Mouse (Mus musculus) intestine, embryonic 14.5 days (tissue): Measurements from ENCODE around the gene Snrnp70. TPM values are rescaled to one million over a fixed set of nuclear protein-coding genes. Genes with fewer than 3 reads are reported as not detected.

ENCODE experiments used
- ATAC-seq: fragments of 200-750 bp; cut with Nextera tagmentation; replicated peaks from 2 replicates; pipeline ENCODE4 v1.8.0; 2017; ENCODE audit warnings: low read depth, moderate number of reproducible peaks, moderate TSS enrichment, moderate library complexity; ENCODE audit not compliant: low FRiP score, low TSS enrichment
- DNase-seq: peaks from one replicate; pipeline ENCODE4 v3.0.0-alpha.2; 2018; ENCODE audit warnings: low spot score
- H3K27ac ChIP-seq: fragments of 300-500 bp; sonication (generic); 2 replicates; pipeline ENCODE4 v1.5.1; 2014; ENCODE audit warnings: low read depth, mild to moderate bottlenecking, control low read depth
- H3K27me3 ChIP-seq: fragments of 300-500 bp; sonication (generic); replicated peaks from 2 replicates; pipeline ENCODE4 v1.6.1; 2014; ENCODE audit warnings: low read length, control low read depth; ENCODE audit not compliant: control insufficient read depth, insufficient read depth
- H3K36me3 ChIP-seq: fragments of 300-500 bp; sonication (generic); 2 replicates; pipeline ENCODE4 v1.6.1; 2014; ENCODE audit warnings: low read length, control low read depth; ENCODE audit not compliant: control insufficient read depth, insufficient read depth
- H3K4me1 ChIP-seq: fragments of 300-500 bp; sonication (generic); replicated peaks from 2 replicates; pipeline ENCODE4 v1.6.1; 2014; ENCODE audit warnings: low read length, control low read depth, mixed read lengths; ENCODE audit not compliant: control insufficient read depth, insufficient read depth
- H3K4me2 ChIP-seq: fragments of 300-500 bp; sonication (generic); 2 replicates; pipeline ENCODE4 v1.6.1; 2014; ENCODE audit warnings: low read length
- H3K4me3 ChIP-seq: fragments of 300-500 bp; sonication (generic); 2 replicates; pipeline ENCODE4 v1.5.1; 2014; ENCODE audit warnings: low read depth, low read length, control low read depth, mixed read lengths
- H3K9ac ChIP-seq: fragments of 300-500 bp; sonication (generic); 2 replicates; pipeline ENCODE4 v1.6.1; 2014; ENCODE audit warnings: mild to moderate bottlenecking, low read length
- H3K9me3 ChIP-seq: fragments of 300-500 bp; sonication (generic); 2 replicates; pipeline ENCODE4 v1.6.1; 2016; ENCODE audit warnings: low read length, control low read depth; ENCODE audit not compliant: control insufficient read depth
- WGBS: fragments of 180-500 bp; shearing (Covaris S2); extraction: QIAGEN DNeasy Blood & Tissue Kit; methylation state at CpG from one replicate; pipeline ENCODE4 v1.1.7; 2014; 5-methylcytosine and 5-hydroxymethylcytosine counted together
- polyA plus RNA-seq: library from polyadenylated mRNA; unstranded; fragments of >200 nt; fragmentation: Nextera tagmentation; extraction: Ambion mirVana; gene quantifications from 2 replicates; pipeline ENCODE4 v1.2.1, GENCODE M21; 2014

The Snrnp70 gene
- polyA plus RNA-seq, 1 experiment from 2014 or later, result 77.1 TPM

DNA sequence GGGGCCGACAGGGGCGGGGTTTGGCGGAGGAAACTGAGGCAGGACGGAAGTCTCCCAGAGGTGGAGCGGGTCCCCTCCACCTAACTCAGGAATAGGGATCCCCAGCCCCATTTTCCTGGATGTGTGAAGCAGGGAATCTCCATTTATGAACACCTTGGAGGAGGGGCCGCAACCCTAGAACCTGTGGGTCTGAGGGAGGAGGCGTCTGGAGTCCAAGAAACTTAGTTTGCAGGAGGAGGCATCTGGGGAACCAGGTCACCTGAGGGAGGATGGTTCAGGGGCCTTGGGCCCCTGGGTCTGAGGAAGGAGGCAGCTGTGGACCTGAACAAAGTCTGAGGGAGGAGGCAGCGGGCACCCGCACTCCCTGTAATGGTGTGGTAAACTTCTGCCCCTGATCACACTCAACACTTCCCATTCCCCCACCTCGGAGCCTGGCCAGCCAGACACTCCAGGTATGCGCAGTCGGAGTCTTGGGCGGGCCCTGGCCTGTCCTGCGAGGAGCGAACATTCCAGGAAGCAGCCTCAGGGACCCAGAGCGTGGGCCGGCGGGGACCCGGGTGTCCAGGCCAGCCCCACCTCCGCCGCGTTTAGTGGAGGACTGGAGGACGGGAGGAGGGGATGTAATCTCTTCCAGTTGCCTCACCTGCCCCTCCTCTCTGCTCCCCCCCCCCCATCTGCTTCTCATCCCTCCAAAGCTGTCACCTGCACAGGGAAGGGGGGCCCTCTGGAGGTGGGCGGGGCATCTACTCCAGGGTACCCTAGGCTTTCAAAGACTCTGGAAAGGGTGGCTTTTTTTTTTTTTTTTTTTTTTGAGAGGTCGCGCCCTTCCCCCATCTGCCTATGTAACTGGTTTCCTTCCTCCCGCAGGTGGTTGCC lies 18.6 kb upstream of the Snrnp70 start:
- peak overlapping the region; percentile 89 for H3K4me2 ChIP-seq
- peaks cover 64% of the 10 kb centered on the region for H3K27me3 ChIP-seq
- peaks cover 35% of the 10 kb centered on the region for H3K4me1 ChIP-seq
- peak overlapping the region; percentile 73 for H3K27ac ChIP-seq
- H3K9ac ChIP-seq, result peak overlapping the region; percentile 59
- DNase-seq, result peak; percentile 70
- WGBS, result 1% methylated on average over 27 of the region's 27 CpGs
- no peaks in the 10 kb centered on the region for H3K9me3 ChIP-seq
- peak overlapping the region; percentile 52 for H3K4me3 ChIP-seq
- peak; percentile 21; the same call in 1 of the 2 replicates for ATAC-seq
- H3K36me3 ChIP-seq, result no peaks in the 10 kb centered on the region

DNA sequence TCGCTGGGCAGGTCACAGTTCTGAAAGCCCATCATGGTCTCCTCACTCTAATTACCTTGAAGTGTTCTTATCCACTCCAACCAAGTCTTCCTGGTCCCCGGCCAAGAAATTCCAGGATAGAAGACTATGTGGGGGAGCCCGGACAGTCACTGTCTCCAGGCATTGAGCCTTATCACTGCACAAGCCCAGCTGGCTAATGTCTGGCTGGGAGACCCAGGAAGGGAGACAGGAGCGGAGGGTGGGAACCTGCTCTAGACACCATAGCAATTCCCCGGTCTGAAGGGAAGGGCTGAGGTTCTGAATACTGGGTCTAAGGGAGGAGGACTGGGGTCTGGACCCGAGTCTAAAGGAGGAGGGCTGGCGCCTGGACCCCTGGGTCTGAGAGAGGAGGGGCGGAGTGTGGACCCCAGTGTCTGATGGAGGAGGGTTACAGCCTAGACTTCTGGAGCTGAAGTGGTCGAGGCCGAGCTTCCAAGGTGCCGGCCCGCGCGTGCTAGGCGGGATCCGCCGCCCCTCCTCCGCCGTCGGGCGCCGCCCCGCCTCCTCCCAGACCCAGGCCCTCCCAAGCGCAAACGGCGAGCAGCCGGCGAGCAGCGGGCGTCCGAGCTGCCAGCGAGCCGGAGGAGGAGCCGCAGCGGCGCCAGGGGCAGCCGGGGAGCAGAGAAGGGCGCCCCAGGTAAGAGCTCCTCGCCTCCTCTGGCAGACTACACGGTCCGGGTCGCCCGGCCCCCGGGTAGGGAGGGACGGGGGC lies 17.7 kb upstream of the Snrnp70 start, which contains the start of gene Ntf5:
TSS of gene Ntf5 (plus strand) at position 583 of the 751 bp plus-strand sequence.
- Histone ChIP-seq H3K27ac (peak within 1 kb of the TSS; percentile 73), H3K27me3 (peaks cover 73% of the 10 kb centered on the region)
- under 1% methylated on average over 45 of the region's 45 CpGs for WGBS

DNA sequence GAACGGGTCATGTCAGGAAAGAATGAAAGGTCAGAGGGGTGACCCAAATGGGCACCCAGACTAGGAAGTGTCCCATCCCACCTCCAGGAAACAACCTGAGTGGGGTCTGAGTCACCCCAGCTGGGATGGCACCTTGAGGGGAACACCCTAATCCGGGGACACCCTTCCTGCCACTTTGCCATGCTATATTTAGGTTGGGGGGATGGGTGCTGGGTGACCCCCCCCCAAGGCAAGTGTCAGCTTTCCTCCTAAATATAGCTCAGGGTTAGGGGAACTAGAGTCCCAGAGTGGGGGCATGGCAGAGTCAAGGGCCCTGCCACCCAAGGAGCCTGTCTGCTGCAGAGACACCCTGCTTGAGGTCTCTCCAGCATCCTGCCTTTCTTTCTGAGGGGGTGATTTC lies 16.9 kb upstream of the Snrnp70 start:
- DNase-seq (no peak), ATAC-seq (no peak)
- Histone ChIP-seq H3K4me3 (no peak overlapping the region), H3K4me2 (no peak overlapping the region), H3K27me3 (peaks cover 81% of the 10 kb centered on the region), H3K9me3 (no peaks in the 10 kb centered on the region), H3K9ac (no peak overlapping the region), H3K27ac (no peak overlapping the region), H3K36me3 (no peaks in the 10 kb centered on the region), H3K4me1 (peaks cover 21% of the 10 kb centered on the region)
- WGBS, result 93% methylated on average over 2 of the region's 2 CpGs

More for the DNA sequence above, 17.7 kb upstream of the Snrnp70 start, which contains the start of gene Ntf5:
- ATAC-seq, result peak; percentile 57
- H3K4me2 ChIP-seq, result peak within 1 kb of the TSS; percentile 89
- peak within 1 kb of the TSS; percentile 52 for H3K4me3 ChIP-seq
- peak within 1 kb of the TSS; percentile 59 for H3K9ac ChIP-seq
- peak; percentile 73 for DNase-seq
- H3K36me3 ChIP-seq, result no peaks in the 10 kb centered on the region
- peaks cover 30% of the 10 kb centered on the region for H3K4me1 ChIP-seq
- no peaks in the 10 kb centered on the region for H3K9me3 ChIP-seq

DNA sequence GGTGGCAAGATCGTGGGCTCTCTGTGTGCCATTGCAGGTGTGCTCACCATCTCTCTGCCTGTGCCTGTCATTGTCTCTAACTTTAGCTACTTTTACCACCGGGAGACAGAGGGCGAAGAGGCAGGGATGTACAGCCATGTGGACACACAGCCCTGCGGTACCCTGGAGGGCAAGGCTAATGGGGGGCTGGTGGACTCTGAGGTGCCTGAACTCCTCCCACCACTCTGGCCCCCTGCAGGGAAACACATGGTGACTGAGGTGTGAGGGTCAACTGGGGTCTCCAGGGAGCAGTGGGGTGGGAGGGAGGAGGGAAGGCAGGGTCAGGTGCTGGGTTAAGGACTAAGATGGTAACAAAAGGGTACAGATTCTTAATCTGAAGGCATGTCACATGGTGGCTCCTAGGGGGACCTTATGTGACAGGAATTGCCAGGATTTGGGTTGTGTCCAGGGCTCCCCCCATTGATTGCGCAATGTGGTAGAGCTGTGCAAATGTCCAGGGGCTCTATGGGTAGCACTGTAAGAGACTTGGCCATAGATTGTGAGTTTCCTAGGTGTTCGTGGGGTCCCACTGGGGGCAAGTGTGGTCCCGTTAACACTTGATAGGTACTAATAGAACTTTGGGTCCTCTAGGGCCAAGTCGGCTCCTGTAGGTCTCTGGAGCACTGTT lies 14.1 kb upstream of the Snrnp70 start:
- no peak for DNase-seq
- H3K4me2 ChIP-seq, result no peak overlapping the region
- peaks cover 85% of the 10 kb centered on the region for H3K27me3 ChIP-seq
- no peaks in the 10 kb centered on the region for H3K36me3 ChIP-seq
- ATAC-seq, result no peak
- 85% methylated on average over 8 of the region's 8 CpGs for WGBS
- H3K4me3 ChIP-seq, result no peak overlapping the region
- H3K27ac ChIP-seq, result no peak overlapping the region
- no peak overlapping the region for H3K9ac ChIP-seq
- H3K4me1 ChIP-seq, result peaks cover 11% of the 10 kb centered on the region; the same call in 1 of the 2 replicates
- H3K9me3 ChIP-seq, result no peaks in the 10 kb centered on the region

DNA sequence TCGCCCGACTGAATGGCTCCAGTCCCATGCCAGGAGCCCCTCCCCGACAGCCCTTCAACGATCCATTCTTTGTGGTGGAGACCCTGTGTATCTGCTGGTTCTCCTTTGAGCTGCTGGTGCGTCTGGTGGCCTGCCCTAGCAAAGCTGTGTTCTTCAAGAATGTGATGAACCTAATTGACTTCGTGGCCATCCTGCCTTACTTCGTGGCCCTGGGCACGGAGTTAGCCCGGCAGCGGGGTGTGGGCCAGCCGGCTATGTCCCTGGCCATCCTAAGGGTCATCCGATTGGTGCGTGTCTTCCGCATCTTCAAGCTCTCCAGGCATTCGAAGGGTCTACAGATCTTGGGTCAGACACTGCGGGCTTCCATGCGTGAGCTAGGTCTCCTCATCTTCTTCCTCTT lies 13.4 kb upstream of the Snrnp70 start:
- Histone ChIP-seq H3K9ac (no peak overlapping the region), H3K4me1 (peaks cover 4% of the 10 kb centered on the region; the same call in 1 of the 2 replicates), H3K36me3 (no peaks in the 10 kb centered on the region), H3K4me3 (no peak overlapping the region), H3K9me3 (no peaks in the 10 kb centered on the region), H3K27me3 (peaks cover 78% of the 10 kb centered on the region), H3K27ac (no peak overlapping the region), H3K4me2 (no peak overlapping the region)
- DNase-seq, result no peak
- ATAC-seq, result no peak
- WGBS, result 86% methylated on average over 17 of the region's 17 CpGs

DNA sequence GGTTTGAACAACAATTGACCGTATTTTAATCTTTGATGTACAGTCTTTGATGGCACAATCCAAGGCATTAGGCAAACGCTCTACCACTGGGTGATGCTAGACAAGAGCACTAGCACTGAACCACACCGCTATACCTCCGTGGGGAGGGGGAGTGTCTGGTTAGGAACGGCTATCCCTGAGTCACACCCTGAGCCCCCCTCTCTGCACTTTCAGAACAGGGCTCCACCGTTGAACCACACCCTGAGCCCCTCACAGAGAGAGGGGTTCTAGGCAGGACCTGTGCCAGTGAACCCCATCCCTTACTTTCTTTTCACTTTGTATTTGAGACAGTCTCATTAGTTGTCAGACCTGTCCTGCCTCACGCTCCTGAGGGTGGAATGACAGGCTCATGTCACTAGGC lies 12.8 kb upstream of the Snrnp70 start:
- ATAC-seq (no peak), DNase-seq (no peak)
- Histone ChIP-seq H3K27me3 (peaks cover 74% of the 10 kb centered on the region), H3K9ac (no peak overlapping the region), H3K4me2 (no peak overlapping the region), H3K36me3 (no peaks in the 10 kb centered on the region), H3K4me1 (0 out of 2 replicates have a peak, but pooled peaks cover 4% of the 10 kb centered on the region), H3K4me3 (no peak overlapping the region), H3K27ac (no peak overlapping the region), H3K9me3 (no peaks in the 10 kb centered on the region)
- 65% methylated on average over 7 of the region's 7 CpGs for WGBS

DNA sequence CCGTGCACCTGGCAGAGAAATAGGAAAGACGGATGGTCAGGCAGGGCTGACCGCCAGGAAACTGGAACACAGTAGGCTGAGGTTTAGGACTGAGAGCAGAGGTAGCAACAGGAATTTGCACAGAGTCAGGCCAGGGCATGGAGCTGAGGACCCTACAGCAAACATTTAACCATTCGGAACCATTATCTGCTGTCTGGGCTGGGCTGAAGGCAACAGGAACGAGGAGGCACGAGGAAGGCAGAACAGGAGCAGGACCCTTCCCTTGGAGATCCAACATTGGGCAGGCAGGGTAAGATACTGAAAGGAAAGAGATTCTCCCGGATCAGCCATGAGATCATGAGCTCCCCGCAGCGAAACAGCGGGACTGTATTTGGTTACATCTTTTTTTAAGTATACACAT lies 12.3 kb upstream of the Snrnp70 start:
- DNase-seq, result no peak
- no peaks in the 10 kb centered on the region for H3K9me3 ChIP-seq
- H3K27me3 ChIP-seq, result peaks cover 74% of the 10 kb centered on the region
- H3K4me2 ChIP-seq, result no peak overlapping the region
- 0 out of 2 replicates have a peak, but pooled peaks cover 4% of the 10 kb centered on the region for H3K4me1 ChIP-seq
- no peak overlapping the region for H3K27ac ChIP-seq
- no peak overlapping the region for H3K4me3 ChIP-seq
- H3K9ac ChIP-seq, result no peak overlapping the region
- H3K36me3 ChIP-seq, result no peaks in the 10 kb centered on the region
- 76% methylated on average over 10 of the region's 10 CpGs for WGBS
- ATAC-seq, result no peak
